Mouse (Mus musculus): ENCODE measurements around the gene Crcp. TPM values are rescaled to one million over a fixed set of nuclear protein-coding genes. Genes with fewer than 3 reads are reported as not detected.

Gene Crcp
- polyA plus RNA-seq, 1 experiment from 2014 or later: 37.0 TPM

GRCm38 (mm10) chr5:130048786-130049520 is 19.9 kb downstream of the Crcp start:
- Histone ChIP-seq H3K4me3 (ENCODE audit: low read length) (no peak overlapping the region), H3K4me2 (ENCODE audit: low read depth, low read length) (no peak overlapping the region), H3K9me3 (ENCODE audit: control insufficient read depth, low read length) (no peaks in the 10 kb centered on the region), H3K27me3 (ENCODE audit: control insufficient read depth, insufficient read depth, low read depth, low read length) (no peaks in the 10 kb centered on the region), H3K9ac (ENCODE audit: low read length) (no peak overlapping the region), H3K36me3 (ENCODE audit: control insufficient read depth, insufficient read depth, low read length) (peaks cover 13% of the 10 kb centered on the region), H3K4me1 (replicated peaks; ENCODE audit: control insufficient read depth, insufficient read depth, low read length) (no peaks in the 10 kb centered on the region), H3K27ac (ENCODE audit: low read length) (no peak overlapping the region)
- no peak; the same call in 1 of the 2 replicates for ATAC-seq (ENCODE audit: low read depth)
- WGBS: 61% methylated on average over 15 of the region's 15 CpGs

DNA sequence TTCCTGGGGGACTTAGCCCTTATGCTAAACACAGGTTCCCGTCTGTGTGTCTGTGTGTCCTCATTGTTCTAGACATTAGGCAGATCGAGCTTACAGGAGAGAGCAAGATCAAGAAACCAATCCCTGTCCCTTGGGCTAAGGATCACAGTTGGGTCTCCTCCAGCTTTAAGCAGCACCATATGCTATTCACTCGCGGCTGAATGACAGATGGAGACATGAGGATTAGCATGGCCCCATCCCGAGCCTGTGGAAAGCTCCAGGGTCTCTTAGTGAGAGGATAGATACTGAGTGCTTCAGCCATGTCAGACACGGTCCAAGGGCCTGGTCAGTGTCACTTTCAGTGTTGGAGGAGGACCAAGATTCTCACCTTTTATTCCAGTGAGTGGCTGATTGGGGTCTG is 21.3 kb downstream of the Crcp start:
- Histone ChIP-seq H3K36me3 (ENCODE audit: control insufficient read depth, insufficient read depth, low read length) (peaks cover 14% of the 10 kb centered on the region), H3K4me2 (ENCODE audit: low read depth, low read length) (no peak overlapping the region), H3K4me3 (ENCODE audit: low read length) (no peak overlapping the region), H3K27me3 (ENCODE audit: control insufficient read depth, insufficient read depth, low read depth, low read length) (no peaks in the 10 kb centered on the region), H3K9me3 (ENCODE audit: control insufficient read depth, low read length) (no peaks in the 10 kb centered on the region), H3K4me1 (replicated peaks; ENCODE audit: control insufficient read depth, insufficient read depth, low read length) (no peaks in the 10 kb centered on the region), H3K27ac (ENCODE audit: low read length) (no peak overlapping the region), H3K9ac (ENCODE audit: low read length) (no peak overlapping the region)
- WGBS: 71% methylated on average over 6 of the region's 6 CpGs
- ATAC-seq (ENCODE audit: low read depth): no peak

- Histone ChIP-seq H3K4me2 (ENCODE audit: low read depth, low read length) (no peak overlapping the region), H3K27ac (ENCODE audit: low read length) (no peak overlapping the region), H3K9me3 (ENCODE audit: control insufficient read depth, low read length) (no peaks in the 10 kb centered on the region), H3K4me1 (replicated peaks; ENCODE audit: control insufficient read depth, insufficient read depth, low read length) (no peaks in the 10 kb centered on the region), H3K9ac (ENCODE audit: low read length) (no peak overlapping the region), H3K4me3 (ENCODE audit: low read length) (no peak overlapping the region), H3K27me3 (ENCODE audit: control insufficient read depth, insufficient read depth, low read depth, low read length) (no peaks in the 10 kb centered on the region), H3K36me3 (ENCODE audit: control insufficient read depth, insufficient read depth, low read length) (peaks cover 16% of the 10 kb centered on the region)
- no peak for ATAC-seq (ENCODE audit: low read depth)
- 85% methylated on average over 15 of the region's 15 CpGs for WGBS
These were observed 22.2 kb downstream of the Crcp start for GRCm38 (mm10) chr5:130051073-130051860.

GRCm38 (mm10) chr5:130052510-130052909 is 23.4 kb downstream of the Crcp start:
- H3K4me1 ChIP-seq (replicated peaks; ENCODE audit: control insufficient read depth, insufficient read depth, low read length): no peaks in the 10 kb centered on the region
- peaks cover 8% of the 10 kb centered on the region for H3K36me3 ChIP-seq (ENCODE audit: control insufficient read depth, insufficient read depth, low read length)
- H3K9ac ChIP-seq (ENCODE audit: low read length): no peak overlapping the region
- no peaks in the 10 kb centered on the region for H3K27me3 ChIP-seq (ENCODE audit: control insufficient read depth, insufficient read depth, low read depth, low read length)
- no peak for ATAC-seq (ENCODE audit: low read depth)
- H3K4me3 ChIP-seq (ENCODE audit: low read length): no peak overlapping the region
- no peak overlapping the region for H3K4me2 ChIP-seq (ENCODE audit: low read depth, low read length)
- 82% methylated on average over 5 of the region's 5 CpGs for WGBS
- no peak overlapping the region for H3K27ac ChIP-seq (ENCODE audit: low read length)
- H3K9me3 ChIP-seq (ENCODE audit: control insufficient read depth, low read length): no peaks in the 10 kb centered on the region

DNA sequence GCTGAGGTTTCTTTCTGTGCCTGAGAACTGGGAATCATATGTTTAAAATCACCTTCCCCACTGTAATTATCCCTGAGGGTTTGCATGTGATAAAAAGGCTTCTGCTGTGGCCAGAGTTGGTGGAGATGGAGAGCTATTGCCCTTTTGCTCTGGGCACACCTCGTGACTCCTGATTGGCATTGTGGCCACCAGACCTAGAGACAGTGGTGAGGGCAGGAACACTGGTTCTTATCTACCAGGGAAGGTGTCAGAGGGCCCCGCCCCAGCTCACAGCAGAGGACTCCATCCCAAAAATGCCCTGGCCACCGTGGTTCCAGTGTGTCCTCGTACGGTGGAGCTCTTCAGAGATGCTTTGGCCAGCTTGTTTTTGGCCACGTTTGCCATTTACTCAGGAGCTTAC is 23.9 kb downstream of the Crcp start:
- H3K27me3 ChIP-seq (ENCODE audit: control insufficient read depth, insufficient read depth, low read depth, low read length): no peaks in the 10 kb centered on the region
- H3K9me3 ChIP-seq (ENCODE audit: control insufficient read depth, low read length): no peaks in the 10 kb centered on the region
- no peak overlapping the region for H3K27ac ChIP-seq (ENCODE audit: low read length)
- H3K36me3 ChIP-seq (ENCODE audit: control insufficient read depth, insufficient read depth, low read length): peaks cover 6% of the 10 kb centered on the region; the same call in 1 of the 2 replicates
- ATAC-seq (ENCODE audit: low read depth): no peak
- no peaks in the 10 kb centered on the region for H3K4me1 ChIP-seq (replicated peaks; ENCODE audit: control insufficient read depth, insufficient read depth, low read length)
- H3K4me2 ChIP-seq (ENCODE audit: low read depth, low read length): no peak overlapping the region
- no peak overlapping the region for H3K9ac ChIP-seq (ENCODE audit: low read length)
- no peak overlapping the region for H3K4me3 ChIP-seq (ENCODE audit: low read length)
- WGBS: 88% methylated on average over 6 of the region's 6 CpGs

GRCm38 (mm10) chr5:130055688-130056087 is 26.6 kb downstream of the Crcp start:
- Histone ChIP-seq H3K4me1 (replicated peaks; ENCODE audit: control insufficient read depth, insufficient read depth, low read length) (no peaks in the 10 kb centered on the region), H3K27ac (ENCODE audit: low read length) (no peak overlapping the region), H3K9me3 (ENCODE audit: control insufficient read depth, low read length) (no peaks in the 10 kb centered on the region), H3K27me3 (ENCODE audit: control insufficient read depth, insufficient read depth, low read depth, low read length) (no peaks in the 10 kb centered on the region), H3K4me2 (ENCODE audit: low read depth, low read length) (no peak overlapping the region), H3K36me3 (ENCODE audit: control insufficient read depth, insufficient read depth, low read length) (peaks cover 13% of the 10 kb centered on the region), H3K4me3 (ENCODE audit: low read length) (no peak overlapping the region), H3K9ac (ENCODE audit: low read length) (no peak overlapping the region)
- no peak for ATAC-seq (ENCODE audit: low read depth)
- WGBS: 96% methylated on average over 4 of the region's 4 CpGs

DNA sequence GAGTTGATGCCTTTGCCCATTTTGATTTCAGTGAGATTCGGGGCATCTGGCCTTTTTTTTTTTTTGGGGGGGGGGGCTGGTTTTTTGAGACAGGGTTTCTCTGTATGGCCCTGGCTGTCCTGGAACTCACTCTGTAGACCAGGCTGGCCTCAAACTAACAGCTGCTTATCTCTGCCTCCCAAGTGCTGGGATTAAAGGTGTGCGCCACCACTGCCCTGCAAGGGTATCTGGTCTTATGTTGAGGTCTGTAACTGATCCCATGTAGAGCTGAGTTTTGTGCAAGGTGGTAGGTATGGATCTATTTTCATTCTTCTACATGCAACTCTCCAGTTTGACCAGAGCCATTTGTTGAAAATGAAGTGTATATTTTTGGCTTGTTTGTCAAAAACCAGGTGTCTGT is 27.2 kb downstream of the Crcp start:
- no peaks in the 10 kb centered on the region for H3K9me3 ChIP-seq (ENCODE audit: control insufficient read depth, low read length)
- H3K4me3 ChIP-seq (ENCODE audit: low read length): no peak overlapping the region
- peaks cover 15% of the 10 kb centered on the region for H3K36me3 ChIP-seq (ENCODE audit: control insufficient read depth, insufficient read depth, low read length)
- no peak overlapping the region for H3K27ac ChIP-seq (ENCODE audit: low read length)
- H3K4me1 ChIP-seq (replicated peaks; ENCODE audit: control insufficient read depth, insufficient read depth, low read length): no peaks in the 10 kb centered on the region
- H3K4me2 ChIP-seq (ENCODE audit: low read depth, low read length): no peak overlapping the region
- no peak for ATAC-seq (ENCODE audit: low read depth)
- WGBS: 92% methylated on average over 2 of the region's 2 CpGs
- no peak overlapping the region for H3K9ac ChIP-seq (ENCODE audit: low read length)
- H3K27me3 ChIP-seq (ENCODE audit: control insufficient read depth, insufficient read depth, low read depth, low read length): no peaks in the 10 kb centered on the region

- Histone ChIP-seq H3K4me2 (ENCODE audit: low read depth, low read length) (no peak overlapping the region), H3K9ac (ENCODE audit: low read length) (no peak overlapping the region), H3K9me3 (ENCODE audit: control insufficient read depth, low read length) (no peaks in the 10 kb centered on the region), H3K4me1 (replicated peaks; ENCODE audit: control insufficient read depth, insufficient read depth, low read length) (no peaks in the 10 kb centered on the region; the same call in 1 of the 2 replicates), H3K4me3 (ENCODE audit: low read length) (no peak overlapping the region), H3K27me3 (ENCODE audit: control insufficient read depth, insufficient read depth, low read depth, low read length) (no peaks in the 10 kb centered on the region), H3K36me3 (ENCODE audit: control insufficient read depth, insufficient read depth, low read length) (peaks cover 12% of the 10 kb centered on the region), H3K27ac (ENCODE audit: low read length) (peak overlapping the region; percentile 54; the same call in 1 of the 2 replicates)
- ATAC-seq (ENCODE audit: low read depth): peak; percentile 54
- WGBS: 65% methylated on average over 12 of the region's 12 CpGs
These were observed 30.6 kb downstream of the Crcp start for GRCm38 (mm10) chr5:130059413-130060328.

DNA sequence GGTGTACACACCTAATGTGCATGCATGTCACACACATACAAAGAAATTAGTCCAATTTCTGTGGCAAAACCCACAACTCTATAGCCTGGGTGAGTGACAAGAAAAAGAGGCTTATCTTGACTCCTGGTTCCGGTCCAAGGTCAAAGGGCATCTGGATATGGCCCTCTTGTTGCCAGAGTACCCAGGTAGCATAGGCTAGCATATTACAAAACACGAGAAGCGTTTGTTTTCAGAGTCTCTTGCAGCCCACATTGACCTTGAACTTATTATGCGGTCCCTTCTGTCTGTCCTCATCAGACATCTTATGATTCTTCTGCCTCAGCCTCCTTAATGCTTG is 31.2 kb downstream of the Crcp start:
- H3K4me3 ChIP-seq (ENCODE audit: low read length): no peak overlapping the region
- 83% methylated on average over 4 of the region's 4 CpGs for WGBS
- 0 out of 2 replicates have a peak overlapping the region, but pooled peaks have one; percentile 54 for H3K27ac ChIP-seq (ENCODE audit: low read length)
- H3K27me3 ChIP-seq (ENCODE audit: control insufficient read depth, insufficient read depth, low read depth, low read length): no peaks in the 10 kb centered on the region
- H3K4me1 ChIP-seq (replicated peaks; ENCODE audit: control insufficient read depth, insufficient read depth, low read length): no peaks in the 10 kb centered on the region; the same call in 1 of the 2 replicates
- no peak overlapping the region for H3K9ac ChIP-seq (ENCODE audit: low read length)
- H3K36me3 ChIP-seq (ENCODE audit: control insufficient read depth, insufficient read depth, low read length): peaks cover 12% of the 10 kb centered on the region
- no peak for ATAC-seq (ENCODE audit: low read depth)
- H3K9me3 ChIP-seq (ENCODE audit: control insufficient read depth, low read length): no peaks in the 10 kb centered on the region
- H3K4me2 ChIP-seq (ENCODE audit: low read depth, low read length): no peak overlapping the region

All from lung, embryonic 16.5 days (tissue).